ENCODE assay signal across 33 mouse cellular contexts in the genomic region with DNA sequence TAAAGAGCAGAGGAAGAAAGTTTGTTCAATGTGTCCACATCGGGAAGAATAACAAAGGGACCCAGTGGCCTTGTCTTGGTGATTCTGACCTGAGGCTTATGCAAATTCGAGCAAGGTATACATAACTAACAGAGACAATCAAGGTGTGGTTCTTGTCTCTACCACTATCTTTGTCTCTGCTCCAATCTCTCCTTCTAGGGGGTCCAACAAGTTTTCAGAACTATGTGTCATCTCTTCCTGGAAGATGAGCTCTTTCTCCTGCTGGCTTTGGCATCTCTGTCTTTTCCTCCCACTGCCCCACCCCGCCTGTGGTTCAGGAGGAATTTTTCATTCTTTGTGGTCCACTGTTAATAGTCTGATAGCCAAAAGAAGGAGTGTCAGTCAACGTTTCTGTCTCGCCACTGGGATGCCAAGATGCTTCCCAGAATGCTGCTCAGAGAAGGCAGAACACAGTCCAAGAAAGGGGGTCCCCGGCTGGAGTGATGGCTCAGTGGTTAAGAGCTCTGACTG. TPM values are rescaled to one million over a fixed set of nuclear protein-coding genes. Genes with fewer than 3 reads are reported as not detected.
DNase-seq lines count a peak whose midpoint lies in the region; TF ChIP-seq lines count a peak whose summit lies in the region.
"Had no signal": no experiment of that assay in that cellular context is flagged by ENCODE, and none has a peak within 500 bp of the region (broad histone marks: within the 10 kb centered on the region; RNA-seq: fewer than 3 reads in every experiment).

No protein-coding gene starts in this region.

- H3K9ac ChIP-seq in ES-E14 (ENCODE audit: insufficient read depth, low read depth, low read length, poor library complexity, severe bottlenecking): no peak overlapping the region
- H3K9ac ChIP-seq: embryonic facial prominence, embryonic 13.5 days; forebrain, embryonic 12.5 days; forebrain, embryonic 15.5 days; heart, embryonic 12.5 days; heart, embryonic 15.5 days; hindbrain, embryonic 13.5 days; intestine, embryonic 15.5 days had no signal

- H3K36me3 ChIP-seq in ES-E14 (ENCODE audit: control insufficient read depth, insufficient read depth, low read length, poor library complexity, severe bottlenecking): no peaks in the 10 kb centered on the region
- H3K36me3 ChIP-seq: embryonic facial prominence, embryonic 10.5 days; embryonic facial prominence, embryonic 13.5 days; forebrain, embryonic 12.5 days; forebrain, embryonic 15.5 days; heart, embryonic 12.5 days; heart, embryonic 15.5 days; hindbrain, embryonic 10.5 days; hindbrain, embryonic 13.5 days; intestine, embryonic 15.5 days had no signal

- DNase-seq in heart, adult 11 months: peak; percentile 44
- DNase-seq in heart, adult 9 months (ENCODE audit: low spot score in 2 of 2): no peak
- DNase-seq in ES-E14 (ENCODE audit: low read depth, low spot score): no peak
- peak; percentile 78 for DNase-seq in ZHBTc4 (ENCODE audit: low read depth, low spot score)
- DNase-seq in gastrocnemius, postnatal 25 days: no peak
- DNase-seq in left cerebral cortex, adult 11 months (ENCODE audit: low spot score): no peak
- DNase-seq in layer of hippocampus, postnatal 14 days (ENCODE audit: low spot score in 2 of 2): no peak
- DNase-seq: adrenal gland, adult 8-10 months; adrenal gland, postnatal 25 days; B cell, adult 2 months; cerebellum, adult 11-12 months; cerebellum, adult 8-10 months; cerebellum, postnatal 10 days; cerebellum, postnatal 36 days; embryo, embryonic 11 days; gastrocnemius, postnatal 36 days; heart, postnatal 10 days; heart, postnatal 36 days had no signal

- peak overlapping the region; percentile 81; the same call in 1 of the 2 replicates for H3K27ac ChIP-seq in ES-E14 (ENCODE audit: insufficient read depth, low read depth, low read length, poor library complexity, severe bottlenecking)
- H3K27ac ChIP-seq: embryonic facial prominence, embryonic 10.5 days; embryonic facial prominence, embryonic 13.5 days; forebrain, embryonic 12.5 days; forebrain, embryonic 15.5 days; heart, embryonic 15.5 days; hindbrain, embryonic 10.5 days; hindbrain, embryonic 13.5 days; intestine, embryonic 15.5 days had no signal

- peaks cover 13 to 27% of the 10 kb centered on the region in 2 experiments for H3K4me1 ChIP-seq in ES-E14 (ENCODE audit: control insufficient read depth in 2 of 2, insufficient read depth in 2 of 2, low read length in 2 of 2, poor library complexity in 1 of 2)
- H3K4me1 ChIP-seq: embryonic facial prominence, embryonic 10.5 days; embryonic facial prominence, embryonic 13.5 days; forebrain, embryonic 12.5 days; forebrain, embryonic 15.5 days; hindbrain, embryonic 10.5 days; hindbrain, embryonic 13.5 days; intestine, embryonic 15.5 days had no signal

- H3K9me3 ChIP-seq in ES-E14 (ENCODE audit: control insufficient read depth, insufficient read depth, low read depth, low read length): no peaks in the 10 kb centered on the region
- H3K9me3 ChIP-seq: embryonic facial prominence, embryonic 10.5 days; embryonic facial prominence, embryonic 13.5 days; forebrain, embryonic 12.5 days; forebrain, embryonic 15.5 days; heart, embryonic 15.5 days; hindbrain, embryonic 10.5 days; hindbrain, embryonic 13.5 days; intestine, embryonic 15.5 days had no signal

- H3K4me3 ChIP-seq in ES-E14 (ENCODE audit: insufficient read depth in 1 of 2, low read depth in 1 of 2, low read length in 2 of 2, poor library complexity in 1 of 2, severe bottlenecking in 1 of 2): no peak overlapping the region
- H3K4me3 ChIP-seq: embryonic facial prominence, embryonic 10.5 days; embryonic facial prominence, embryonic 13.5 days; erythroblast, embryonic 14.5 days; forebrain, embryonic 12.5 days; forebrain, embryonic 15.5 days; heart, embryonic 12.5 days; heart, embryonic 15.5 days; hindbrain, embryonic 10.5 days; hindbrain, embryonic 13.5 days; intestine, embryonic 15.5 days had no signal

- in situ Hi-C loops in ES-E14 (cut with MboI; ENCODE audit: low sequenced_read_pairs in 2 of 2, unreplicated experiment in 2 of 2): no loop called here

TF ChIP-seq in ES-E14, 5 proteins besides CTCF, POLR2A, EP300 and RAD21:
- TF ChIP-seq ZC3H11A (IDR thresholded peaks at IDR 0.05; ENCODE audit: borderline replicate concordance, low read depth, low read length) (no peak), HCFC1 (IDR thresholded peaks at IDR 0.05; ENCODE audit: borderline replicate concordance, insufficient read depth, low read length) (no peak), CHD2 (IDR thresholded peaks at IDR 0.05; ENCODE audit: low read depth, low read length) (no peak), MAFK (IDR thresholded peaks at IDR 0.05; ENCODE audit: insufficient read depth, low read depth, low read length) (no peak)
TF ChIP-seq in ES-E14: peak in this region for 0.

RNA-seq across cellular contexts. Expression of gene Xaf1, which starts 15.4 kb away (rescaled TPM):
- 7.5 and 7.6 TPM in 2 replicates for total RNA-seq in ES-E14 (2012; rRNA removed)
- total RNA-seq in gastrocnemius, postnatal 25 days (2021): 1 to 10 TPM; 4.6 TPM
- 1 to 10 TPM; 2.4 to 2.9 TPM for total RNA-seq in layer of hippocampus, postnatal 14 days (2021)

RNA-seq across cellular contexts. Expression of gene Slc13a5, which starts 19.0 kb away (rescaled TPM):
- 7.1 and 8.1 TPM in 2 replicates for total RNA-seq in ES-E14 (2012; rRNA removed)
- under 1 TPM in 1 of 2 experiments, not detected in 1; 0.19 TPM for total RNA-seq in gastrocnemius, postnatal 25 days (2021)
- 10 to 100 TPM; 12.4 to 13.4 TPM for total RNA-seq in layer of hippocampus, postnatal 14 days (2021)
- total RNA-seq: CH12.LX; gastrocnemius, adult 8-10 months; gastrocnemius, postnatal 36 days; granulocyte monocyte progenitor cell, adult 5-6 weeks; heart, adult 8-10 months; heart, postnatal 10 days; heart, postnatal 36 days; MEL had no signal

RNA-seq across cellular contexts. Expression of gene Fbxo39, which starts 28.2 kb away (rescaled TPM):
- total RNA-seq in ES-E14 (2012; rRNA removed): 0.13 and 0.16 TPM in 2 replicates
- not detected for total RNA-seq in gastrocnemius, postnatal 25 days (2021)
- total RNA-seq in layer of hippocampus, postnatal 14 days (2021): not detected
- total RNA-seq: adrenal gland, adult 8-10 months; CH12.LX; gastrocnemius, adult 8-10 months; gastrocnemius, postnatal 36 days; granulocyte monocyte progenitor cell, adult 5-6 weeks; heart, adult 8-10 months; heart, postnatal 10 days; heart, postnatal 36 days; MEL had no signal

Comparison
In these comparisons a context has a peak if more than half of its experiments do, and no peak if none do; other contexts are left out.
1. DNase-seq: peak in heart, adult 11 months (single experiment) and ZHBTc4 (single experiment); none in heart, adult 9 months (0 of 2), ES-E14 (single experiment), gastrocnemius, postnatal 25 days (single experiment), left cerebral cortex, adult 11 months (single experiment) and layer of hippocampus, postnatal 14 days (0 of 2).